Mouse (Mus musculus) right cerebral cortex, postnatal 4 days (tissue): Measurements from ENCODE around the gene Hoxa7.

Experiments
- DNase-seq: peaks from one replicate; pipeline ENCODE4 v3.0.0-alpha.2; 2022

The Hoxa7 gene

DNA sequence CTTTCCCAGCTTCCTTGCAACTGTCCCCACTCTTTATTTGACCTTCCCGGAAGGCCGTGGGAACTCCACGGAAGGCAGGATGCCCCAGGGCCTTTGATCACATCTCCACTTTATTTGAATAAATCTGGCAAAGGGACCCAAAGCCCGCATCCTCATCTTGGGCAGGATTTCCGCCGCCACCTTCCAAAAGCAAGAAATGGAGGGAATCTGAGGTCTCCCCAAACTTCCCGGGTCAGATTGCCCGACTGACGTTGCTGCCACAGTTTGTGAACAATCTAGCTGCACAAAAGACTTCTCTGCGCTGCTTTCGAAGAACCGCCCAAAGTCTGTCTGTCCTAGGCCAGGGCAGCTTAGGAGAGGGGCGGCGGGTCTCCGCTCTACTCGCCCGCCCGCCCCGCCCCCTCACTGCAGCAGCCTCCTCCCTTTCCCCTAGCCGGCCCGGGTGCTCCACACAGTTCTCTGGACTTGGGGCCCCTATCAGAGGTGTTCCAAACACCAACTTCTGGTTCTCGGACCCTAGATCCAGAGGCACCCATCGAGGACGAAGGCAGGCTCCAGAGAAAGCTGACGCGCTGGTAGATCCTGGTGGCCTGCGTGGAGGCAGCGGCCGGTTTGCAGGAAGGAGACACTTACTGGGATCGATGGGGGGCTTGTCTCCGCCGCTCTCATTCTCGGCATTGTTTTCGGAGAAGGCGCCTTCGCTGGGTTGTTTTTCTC is 3.4 kb upstream of the Hoxa7 start:
- DNase-seq, result no peak

GRCm38 (mm10) chr6:52223939-52224760 is 2.5 kb upstream of the Hoxa7 start:
- no peak for DNase-seq

- DNase-seq, result no peak
Measured at GRCm38 (mm10) chr6:52222729-52223128, 1.1 kb upstream of the Hoxa7 start.

GRCm38 (mm10) chr6:52221993-52222685 is 485 bp upstream of the Hoxa7 start:
- DNase-seq, result no peak

- DNase-seq, result no peak
Measured at GRCm38 (mm10) chr6:52220865-52221310, 766 bp downstream of the Hoxa7 start.

DNA sequence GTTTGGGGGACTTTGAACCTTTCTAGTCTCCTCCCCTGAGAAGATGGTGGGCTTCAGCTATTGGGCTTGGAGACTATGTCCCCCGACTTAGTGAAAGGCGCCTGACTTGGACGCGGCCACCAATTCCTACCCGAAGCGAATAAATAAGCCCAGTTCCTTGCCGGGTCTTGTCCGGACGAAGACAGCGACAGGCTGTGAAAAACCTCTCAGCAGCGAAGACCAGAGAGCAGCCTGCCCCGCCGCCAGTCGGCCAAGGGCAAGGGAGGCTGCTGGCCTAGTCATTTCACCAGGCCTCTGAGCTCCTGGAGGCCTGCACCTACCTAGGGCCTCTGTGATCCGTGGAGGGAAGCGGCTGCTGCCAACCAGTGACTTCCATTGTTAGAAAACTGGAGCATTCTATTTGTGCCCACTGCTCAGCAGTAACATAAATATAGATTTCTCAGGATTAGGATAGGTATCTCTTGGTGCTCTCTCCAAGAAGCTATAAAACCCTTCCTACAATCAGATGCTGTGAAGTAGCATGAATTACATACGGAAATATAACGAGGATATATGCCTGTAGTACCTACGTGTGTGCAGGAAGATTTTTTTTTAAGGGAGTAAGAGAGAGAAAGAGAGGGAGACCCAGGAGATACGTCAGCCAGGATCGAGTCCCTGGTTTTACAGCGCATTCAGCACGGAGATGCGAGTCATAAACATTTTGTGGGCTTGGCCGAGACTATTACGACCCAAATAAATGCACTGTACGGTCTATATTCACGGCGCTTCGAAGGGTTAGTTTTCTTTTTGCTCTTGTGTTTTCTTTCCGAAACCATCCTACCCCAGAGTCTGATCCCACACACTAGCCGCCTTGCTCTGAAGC is 1.4 kb downstream of the Hoxa7 start:
- DNase-seq, result no peak

- no peak for DNase-seq
Measured at GRCm38 (mm10) chr6:52219234-52219942, 2.3 kb downstream of the Hoxa7 start.

DNA sequence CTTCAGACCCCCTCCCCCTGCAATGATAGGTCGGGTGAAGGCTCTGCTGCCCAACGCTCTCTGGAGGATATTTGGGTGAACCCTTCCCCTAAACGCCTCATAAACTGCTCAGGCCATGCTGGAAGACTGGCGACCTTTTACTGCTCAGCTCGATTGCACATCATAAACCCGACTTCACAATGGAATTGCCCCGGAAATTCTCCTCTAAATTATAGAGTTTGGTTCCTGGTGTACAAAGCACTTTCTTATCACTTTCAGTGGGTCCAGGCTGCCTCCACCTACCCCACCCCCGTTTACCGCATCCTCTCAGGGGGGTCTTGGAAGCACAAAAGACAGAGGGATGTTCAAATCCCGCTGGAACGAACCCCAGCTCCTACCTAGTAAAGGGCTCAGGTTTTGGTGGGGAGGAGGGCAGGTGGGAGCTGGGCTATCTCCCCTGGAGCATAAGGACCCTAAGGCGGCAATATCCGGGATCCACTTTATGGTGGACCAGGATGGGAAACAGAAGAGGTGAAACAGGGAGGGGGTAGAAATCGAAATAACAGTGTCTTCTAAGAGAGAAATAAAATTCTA is 2.9 kb downstream of the Hoxa7 start:
- no peak for DNase-seq

- no peak for DNase-seq
Measured at GRCm38 (mm10) chr6:52217895-52218642, 3.6 kb downstream of the Hoxa7 start.

DNA sequence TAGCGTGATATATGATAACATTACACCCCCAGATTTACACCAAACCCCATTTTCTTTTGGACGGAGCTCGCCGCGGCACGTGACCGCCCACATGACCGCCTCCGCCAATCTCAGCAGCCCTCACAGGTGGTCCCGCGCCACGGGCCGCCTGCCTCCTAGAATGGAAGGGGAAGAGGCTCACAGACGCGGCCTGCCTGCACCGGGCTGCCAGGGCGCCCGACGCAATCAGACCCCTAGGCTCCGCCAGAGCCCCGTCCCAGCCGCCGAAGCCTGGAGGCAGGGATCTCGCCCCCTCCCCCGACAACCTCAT is 4.2 kb downstream of the Hoxa7 start:
- DNase-seq, result no peak

DNA sequence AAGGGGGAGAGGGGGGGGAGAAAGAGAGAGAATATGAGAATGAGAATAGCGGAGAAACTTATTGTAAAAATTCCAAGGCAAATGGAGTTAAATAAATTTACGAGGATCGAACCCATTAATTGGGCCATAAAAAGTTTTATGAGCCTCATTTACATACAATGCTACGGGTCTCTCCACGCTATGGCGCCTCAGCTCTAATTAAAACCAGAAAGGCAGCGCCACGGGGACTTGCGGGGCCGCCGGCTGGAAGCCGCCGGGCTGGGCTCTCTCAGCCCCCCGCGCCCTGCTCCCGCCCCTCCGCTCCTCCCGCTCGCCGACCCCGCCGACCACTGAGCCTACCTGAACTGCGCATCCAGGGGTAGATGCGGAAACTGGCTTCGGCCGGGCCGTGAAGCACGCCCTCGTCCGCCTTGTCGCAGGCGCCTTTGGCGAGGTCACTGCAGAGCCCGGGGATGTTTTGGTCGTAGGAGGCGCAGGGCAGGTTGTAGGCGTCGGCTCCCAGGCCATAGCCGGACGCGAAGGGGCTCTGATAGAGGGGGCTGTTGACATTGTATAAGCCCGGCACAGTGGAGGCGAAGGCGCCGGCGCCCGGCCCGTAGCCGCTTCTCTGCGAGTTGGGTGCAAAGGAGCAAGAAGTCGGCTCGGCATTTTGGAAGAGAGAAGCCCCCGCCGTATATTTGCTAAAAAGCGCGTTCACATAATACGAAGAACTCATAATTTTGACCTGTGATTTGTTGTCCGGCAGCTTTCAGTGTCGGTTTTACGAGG is 4.8 kb downstream of the Hoxa7 start:
- no peak for DNase-seq

DNA sequence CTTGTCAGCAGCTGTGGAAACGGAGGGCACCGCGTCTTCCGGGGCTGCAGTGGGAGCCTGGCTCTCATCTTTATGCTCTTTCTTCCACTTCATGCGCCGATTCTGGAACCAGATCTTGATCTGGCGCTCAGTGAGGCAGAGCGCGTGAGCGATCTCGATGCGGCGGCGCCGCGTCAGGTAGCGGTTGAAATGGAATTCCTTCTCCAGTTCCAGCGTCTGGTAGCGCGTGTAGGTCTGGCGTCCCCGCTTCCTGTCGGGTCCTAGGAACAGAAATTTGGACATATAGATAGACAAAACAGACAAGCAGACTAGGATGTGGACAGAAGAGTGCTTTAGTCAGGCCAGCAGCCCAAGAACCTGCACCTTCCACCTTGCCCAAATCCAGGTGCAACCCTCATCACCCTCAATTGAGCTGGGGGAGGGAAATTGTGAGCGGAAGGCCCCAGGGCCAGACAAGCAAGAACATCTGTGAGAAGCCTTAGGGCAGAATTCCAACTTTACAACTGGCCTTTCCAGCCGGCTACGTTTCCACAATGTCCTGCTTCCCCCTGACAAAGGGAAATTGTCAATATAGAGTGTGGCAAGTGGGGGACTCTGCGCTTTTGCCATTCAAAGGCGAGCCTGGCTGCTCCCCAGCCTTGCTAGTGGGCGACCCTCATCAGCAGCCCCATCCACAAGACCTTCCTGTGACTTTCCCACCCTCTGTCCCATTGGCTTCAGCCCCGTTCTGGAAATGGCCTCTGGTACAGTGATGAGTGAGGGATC is 5.7 kb downstream of the Hoxa7 start:
- DNase-seq, result no peak

DNA sequence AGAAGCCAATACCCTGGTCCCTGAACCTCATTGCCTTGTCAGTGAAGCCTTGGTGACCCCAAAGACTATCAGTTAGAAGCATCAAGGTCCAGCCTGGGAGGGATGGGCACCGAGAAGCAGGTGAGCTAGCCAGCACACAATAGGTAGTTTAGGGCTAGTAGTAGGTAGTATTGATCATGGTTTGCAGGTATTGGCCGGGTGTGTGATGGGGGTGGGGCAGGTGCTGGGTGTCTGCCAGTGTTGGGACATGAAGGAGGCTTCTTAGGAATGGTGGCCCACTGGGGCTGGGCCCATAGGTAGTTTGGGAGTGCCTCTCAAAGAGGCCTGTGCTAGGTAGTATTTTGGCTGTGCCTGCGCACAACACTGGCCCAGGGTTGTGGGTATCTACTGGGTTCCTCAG is 6.6 kb downstream of the Hoxa7 start:
- DNase-seq, result no peak

GRCm38 (mm10) chr6:52214271-52214670 is 7.4 kb downstream of the Hoxa7 start:
- DNase-seq, result no peak

- DNase-seq, result no peak
Measured at GRCm38 (mm10) chr6:52213119-52213986, 8.3 kb downstream of the Hoxa7 start, which contains the start of the genes Hoxa3 and Gm28308. TSS of gene Hoxa3 (minus strand) at chr6:52213336. TSS of gene Gm28308 (minus strand) at chr6:52213339.

DNA sequence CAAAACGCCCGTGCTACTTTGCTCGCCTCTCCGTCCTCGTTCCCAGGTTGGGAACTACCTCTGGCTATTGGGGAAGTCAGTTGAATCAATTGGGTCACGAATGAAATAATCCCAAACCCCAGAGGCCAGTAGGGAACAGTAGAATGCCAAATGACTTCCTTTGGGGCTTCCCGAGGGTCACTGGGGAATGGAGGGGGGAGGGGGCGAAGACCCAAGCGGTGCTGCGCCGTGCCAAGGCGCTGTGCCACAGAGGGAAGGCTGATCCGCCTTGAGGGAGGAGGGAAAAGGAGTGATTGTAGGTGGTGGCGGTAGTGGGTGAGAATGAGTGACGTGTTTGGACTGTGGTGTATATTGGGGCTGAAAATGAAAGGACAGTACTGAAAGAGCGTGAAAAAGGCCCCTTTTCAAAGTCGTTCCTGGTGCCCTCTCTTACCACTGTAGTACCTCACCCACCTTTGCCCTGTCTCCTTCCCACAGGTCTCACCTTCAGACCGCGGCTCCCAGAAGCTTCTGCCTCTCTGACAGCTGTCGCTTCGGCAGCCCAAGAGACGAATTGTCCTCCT is 9.0 kb downstream of the Hoxa7 start:
- peak; percentile 3 for DNase-seq

GRCm38 (mm10) chr6:52211961-52212360 is 9.7 kb downstream of the Hoxa7 start:
- DNase-seq, result peak; percentile 13
